Mouse (Mus musculus) liver, embryonic 14.5 days (tissue): Measurements from ENCODE around the gene Gm17027.
"Not testable (repeated sequence)": the region's sequence is repeated elsewhere in the genome, so short reads cannot be mapped to it uniquely, and the experiment has no call there.

ENCODE experiments used
- CTCF ChIP-seq: IDR thresholded peaks from 2 replicates; pipeline ENCODE4 v1.5.1; 2016; ENCODE audit warnings: antibody characterized with exemption, low read depth, control low read depth
- EP300 ChIP-seq: IDR thresholded peaks from 2 replicates; pipeline ENCODE4 v1.6.1; 2016; ENCODE audit warnings: antibody characterized with exemption, low read depth

DNA sequence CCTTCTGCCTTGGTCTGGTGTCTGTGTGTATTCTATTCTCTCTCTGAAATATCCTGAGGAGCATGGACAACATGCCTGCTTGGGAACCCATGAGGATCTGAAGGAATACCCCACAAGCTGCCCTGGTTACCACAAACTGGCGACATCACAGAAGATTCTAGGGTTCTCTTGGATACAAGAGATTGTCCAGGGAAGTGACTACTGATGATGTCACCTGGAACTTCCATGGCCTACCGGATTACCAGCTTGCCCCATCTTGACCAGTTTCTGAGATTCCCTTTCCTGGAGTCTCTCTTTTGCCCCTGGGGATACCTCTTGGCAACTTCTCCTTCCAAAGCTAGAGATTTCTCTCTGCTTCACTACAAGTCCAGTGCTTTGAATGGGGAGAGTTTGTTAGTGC is 45.2 kb downstream of the Gm17027 start, which contains the start of gene Gm7951:
- not testable (repeated sequence) for TF ChIP-seq EP300, CTCF
